Mouse (Mus musculus) frontal cortex, postnatal 36 days (tissue): ENCODE results near the gene Olfr1024.

Source experiments
- DNase-seq, 2 experiments: peaks; one replicate each; pipeline ENCODE4 v3.0.0; 2022; ENCODE audit warnings: low spot score in 2 of 2

Olfr1024 gene

DNA sequence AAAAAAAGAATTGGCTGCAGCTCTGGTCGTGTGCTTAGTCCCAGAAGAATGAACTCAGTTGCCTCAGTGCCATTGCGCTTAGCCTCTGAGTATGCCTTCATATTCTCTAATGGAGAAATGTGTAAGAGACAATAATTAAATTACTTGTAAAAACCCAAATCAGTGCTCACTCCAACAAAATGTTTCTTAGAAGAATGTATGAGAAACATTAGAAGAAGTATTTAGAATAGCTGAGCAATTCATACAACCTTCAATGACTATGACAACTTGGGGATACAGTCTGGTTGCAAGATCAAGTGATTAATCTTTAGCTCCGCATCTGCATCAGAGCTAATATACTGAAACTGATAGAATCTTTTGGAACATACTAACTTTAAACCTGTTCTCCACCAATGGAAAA, at the start of gene Olfr1024:
Gene Olfr1024 (minus strand): TSS at position 101 of the 400 bp plus-strand sequence.
- no peak for DNase-seq

- DNase-seq, result no peak
Observed at GRCm38 (mm10) chr2:85950137-85950536, 45.3 kb upstream of the Olfr1024 start, which contains the start of gene Olfr1028. TSS of gene Olfr1028 (plus strand) at chr2:85950437.

GRCm38 (mm10) chr2:85921258-85921657, 16.4 kb upstream of the Olfr1024 start, which contains the start of gene Olfr1026:
TSS of gene Olfr1026 (plus strand) at chr2:85921558.
- no peak for DNase-seq

DNA sequence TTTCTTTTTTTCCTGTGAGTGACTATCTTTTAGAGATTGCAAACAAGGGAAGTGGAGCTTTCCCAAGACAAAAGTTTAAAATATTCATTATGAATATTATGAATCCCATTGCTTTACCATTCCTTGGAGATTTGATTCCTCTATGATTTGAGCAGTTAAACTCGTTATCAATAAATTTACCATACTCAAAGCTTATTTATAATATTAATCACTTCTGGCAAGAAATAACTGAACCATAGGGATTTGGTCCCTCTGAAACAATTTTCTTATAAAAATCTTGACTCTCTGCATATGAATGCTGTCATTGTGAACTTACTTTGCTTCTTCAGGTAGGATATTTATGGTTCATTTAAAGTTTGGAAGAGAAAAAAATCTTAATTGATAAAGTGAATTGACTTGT, 10.0 kb upstream of the Olfr1024 start, which contains the start of gene Olfr1025-ps1:
Gene Olfr1025-ps1 (plus strand): TSS at position 301 of the 400 bp plus-strand sequence.
- no peak for DNase-seq

DNA sequence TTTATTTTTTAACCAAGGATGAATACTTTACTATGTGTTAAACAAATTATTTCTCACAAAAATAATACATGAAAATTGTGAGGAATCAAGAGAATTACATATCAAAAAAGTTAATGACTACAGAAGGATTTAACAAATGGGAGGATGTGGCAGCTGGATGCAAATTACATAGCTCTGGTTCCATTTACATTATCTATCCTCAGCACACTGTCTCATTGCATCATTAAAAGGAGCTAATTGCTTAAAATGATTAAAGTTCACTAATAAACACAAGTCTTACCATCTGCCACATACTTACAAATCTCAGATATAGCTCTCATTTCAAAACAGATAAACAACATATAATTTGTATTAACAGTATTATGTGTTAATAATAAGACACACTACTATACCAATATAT, 8.3 kb upstream of the Olfr1024 start:
- no peak for DNase-seq

GRCm38 (mm10) chr2:85885340-85885739, 19.5 kb downstream of the Olfr1024 start, which contains the start of gene Olfr1023:
TSS of gene Olfr1023 (plus strand) at chr2:85885640.
- no peak for DNase-seq

DNA sequence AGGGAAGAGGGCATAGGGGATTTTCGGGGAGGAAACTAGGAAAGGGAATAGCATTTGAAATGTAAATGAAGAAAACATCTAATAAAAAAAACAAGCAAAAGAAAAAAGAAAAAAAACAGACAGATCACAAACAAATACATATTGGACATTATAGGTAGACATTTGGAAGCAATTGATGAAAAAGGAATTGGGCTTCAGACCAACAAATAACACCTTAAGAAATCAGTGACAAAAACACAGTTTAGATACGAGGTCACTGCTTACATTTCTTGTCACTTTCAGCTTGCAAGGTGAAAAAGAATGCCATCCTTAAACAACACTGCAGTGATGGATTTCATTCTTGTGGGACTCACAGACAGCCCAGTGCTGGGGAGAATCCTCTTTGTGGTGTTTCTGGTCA, 36.6 kb downstream of the Olfr1024 start, which contains the start of gene Olfr1022:
Gene Olfr1022 (plus strand): TSS at position 301 of the 400 bp plus-strand sequence.
- DNase-seq, result no peak
